Mouse (Mus musculus): ENCODE measurements around the gene Aco1.

The Aco1 gene

GRCm38 (mm10) chr4:40157500-40158223, 14.8 kb downstream of the Aco1 start:
- DNase-seq (ENCODE audit: extremely low spot score), result no peak

- DNase-seq (ENCODE audit: extremely low spot score), result no peak
Observed at GRCm38 (mm10) chr4:40158224-40158540, 15.3 kb downstream of the Aco1 start.

- no peak for DNase-seq (ENCODE audit: extremely low spot score)
Observed at GRCm38 (mm10) chr4:40160591-40161434, 17.9 kb downstream of the Aco1 start.

GRCm38 (mm10) chr4:40163646-40164045, 20.8 kb downstream of the Aco1 start:
- DNase-seq (ENCODE audit: extremely low spot score), result no peak

GRCm38 (mm10) chr4:40171477-40171876, 28.6 kb downstream of the Aco1 start:
- no peak for DNase-seq (ENCODE audit: extremely low spot score)

GRCm38 (mm10) chr4:40172336-40172735, 29.5 kb downstream of the Aco1 start:
- DNase-seq (ENCODE audit: extremely low spot score), result no peak

- DNase-seq (ENCODE audit: extremely low spot score), result no peak
Observed at GRCm38 (mm10) chr4:40174321-40174720, 31.4 kb downstream of the Aco1 start.

- DNase-seq (ENCODE audit: extremely low spot score), result no peak
Observed at GRCm38 (mm10) chr4:40178584-40178983, 35.7 kb downstream of the Aco1 start.

- no peak for DNase-seq (ENCODE audit: extremely low spot score)
Observed at GRCm38 (mm10) chr4:40180046-40180445, 37.2 kb downstream of the Aco1 start.

GRCm38 (mm10) chr4:40181681-40182080, 38.8 kb downstream of the Aco1 start:
- no peak for DNase-seq (ENCODE audit: extremely low spot score)

- peak; percentile 56 for DNase-seq (ENCODE audit: extremely low spot score)
Observed at GRCm38 (mm10) chr4:40182651-40183320, 39.9 kb downstream of the Aco1 start.

GRCm38 (mm10) chr4:40183781-40184180, 40.9 kb downstream of the Aco1 start:
- DNase-seq (ENCODE audit: extremely low spot score), result no peak

GRCm38 (mm10) chr4:40184470-40184869, 41.6 kb downstream of the Aco1 start:
- no peak for DNase-seq (ENCODE audit: extremely low spot score)

GRCm38 (mm10) chr4:40187956-40188355, 45.1 kb downstream of the Aco1 start:
- no peak for DNase-seq (ENCODE audit: extremely low spot score)

- DNase-seq (ENCODE audit: extremely low spot score), result no peak
Observed at GRCm38 (mm10) chr4:40192246-40192645, 49.4 kb downstream of the Aco1 start.

- no peak for DNase-seq (ENCODE audit: extremely low spot score)
Observed at GRCm38 (mm10) chr4:40193461-40193860, 50.6 kb downstream of the Aco1 start.

GRCm38 (mm10) chr4:40195336-40195735, 52.5 kb downstream of the Aco1 start:
- no peak for DNase-seq (ENCODE audit: extremely low spot score)

GRCm38 (mm10) chr4:40202205-40202604, 59.3 kb downstream of the Aco1 start:
- no peak for DNase-seq (ENCODE audit: extremely low spot score)

- no peak for DNase-seq (ENCODE audit: extremely low spot score)
Observed at GRCm38 (mm10) chr4:40204374-40204773, 61.5 kb downstream of the Aco1 start.

- DNase-seq (ENCODE audit: extremely low spot score), result no peak
Observed at GRCm38 (mm10) chr4:40205231-40205903, 62.5 kb downstream of the Aco1 start.

GRCm38 (mm10) chr4:40207701-40208100, 64.8 kb downstream of the Aco1 start:
- DNase-seq (ENCODE audit: extremely low spot score), result no peak

- DNase-seq (ENCODE audit: extremely low spot score), result no peak
Observed at GRCm38 (mm10) chr4:40212177-40212576, 69.3 kb downstream of the Aco1 start.
